Mouse (Mus musculus) kidney, postnatal 0 days (tissue): ENCODE data around the gene Emc4. TPM values are rescaled to one million over a fixed set of nuclear protein-coding genes. Genes with fewer than 3 reads are reported as not detected.

Source experiments
- ATAC-seq: fragments of 200-750 bp; cut with Nextera tagmentation; replicated peaks from 2 replicates; pipeline ENCODE4 v1.8.0; 2017; ENCODE audit warnings: low read depth, moderate number of reproducible peaks, moderate TSS enrichment, moderate library complexity; ENCODE audit not compliant: low FRiP score
- DNase-seq: peaks from one replicate; pipeline ENCODE4 v3.0.0-alpha.2; 2016; ENCODE audit warnings: low spot score
- H3K27ac ChIP-seq: fragments of 300-500 bp; sonication (generic); 2 replicates; pipeline ENCODE4 v1.5.1; 2014; ENCODE audit warnings: mild to moderate bottlenecking
- H3K27me3 ChIP-seq: fragments of 300-500 bp; sonication (generic); 2 replicates; pipeline ENCODE4 v1.6.1; 2014; ENCODE audit warnings: low read length, mixed read lengths; ENCODE audit not compliant: insufficient read depth
- H3K36me3 ChIP-seq: fragments of 300-500 bp; sonication (generic); 2 replicates; pipeline ENCODE4 v1.6.1; 2014; ENCODE audit warnings: low read length, mixed read lengths; ENCODE audit not compliant: insufficient read depth
- H3K4me1 ChIP-seq: fragments of 300-500 bp; sonication (generic); replicated peaks from 2 replicates; pipeline ENCODE4 v1.6.1; 2014; ENCODE audit warnings: antibody characterized with exemption, low read length, mixed read lengths; ENCODE audit not compliant: insufficient read depth
- H3K4me2 ChIP-seq: fragments of 300-500 bp; sonication (generic); 2 replicates; pipeline ENCODE4 v1.6.1; 2014; ENCODE audit warnings: mild to moderate bottlenecking, low read length, moderate library complexity, mixed read lengths
- H3K4me3 ChIP-seq: fragments of 300-500 bp; sonication (generic); replicated peaks from 2 replicates; pipeline ENCODE4 v1.5.1; 2014; ENCODE audit warnings: low read depth, low read length
- H3K9ac ChIP-seq: fragments of 300-500 bp; sonication (generic); 2 replicates; pipeline ENCODE4 v1.6.1; 2014; ENCODE audit warnings: low read depth, low read length
- H3K9me3 ChIP-seq: fragments of 300-500 bp; sonication (generic); replicated peaks from 2 replicates; pipeline ENCODE4 v1.6.1; 2016; ENCODE audit warnings: low read length, inconsistent platforms, mixed read lengths
- CTCF ChIP-seq: IDR thresholded peaks from 2 replicates; pipeline ENCODE4 v1.5.1; 2016; ENCODE audit warnings: antibody characterized with exemption, low read depth, mild to moderate bottlenecking, moderate library complexity
- WGBS: fragments of 180-500 bp; shearing (Covaris S2); extraction: QIAGEN DNeasy Blood & Tissue Kit; methylation state at CpG from one replicate; pipeline ENCODE4 v1.1.7; 2014; 5-methylcytosine and 5-hydroxymethylcytosine counted together
- polyA plus RNA-seq: library from polyadenylated mRNA; unstranded; fragments of >200 nt; fragmentation: Nextera tagmentation; extraction: Ambion mirVana; gene quantifications from 2 replicates; pipeline ENCODE4 v1.2.1, GENCODE M21; 2015

Gene Emc4
- polyA plus RNA-seq: 127 and 141 TPM in 2 replicates

- 1% methylated on average over 46 of the region's 46 CpGs for WGBS
- H3K4me2 ChIP-seq: peak within 1 kb of the TSS; percentile 89
- peak within 1 kb of the TSS; percentile 98 for H3K4me3 ChIP-seq
- peak within 1 kb of the TSS; percentile 87 for H3K9ac ChIP-seq
- H3K4me1 ChIP-seq: no peaks in the 10 kb centered on the region
- peak; percentile 90 for ATAC-seq
- 0 out of 2 replicates have a peak, but pooled peaks cover 6% of the 10 kb centered on the region for H3K36me3 ChIP-seq
- no peaks in the 10 kb centered on the region for H3K9me3 ChIP-seq
- TF ChIP-seq CTCF: 0 out of 2 replicates have a peak, but pooled peaks have one; percentile 4
- peak; percentile 93 for DNase-seq
- H3K27ac ChIP-seq: peak within 1 kb of the TSS; percentile 74
- H3K27me3 ChIP-seq: no peaks in the 10 kb centered on the region
Measured at GRCm38 (mm10) chr2:112367726-112368673, at the start of gene Emc4. Emc4 (minus strand) TSS chr2:112368027.

GRCm38 (mm10) chr2:112407030-112407429 lies 39.2 kb upstream of the Emc4 start:
- Histone ChIP-seq H3K27ac (no peak overlapping the region), H3K4me2 (no peak overlapping the region), H3K9ac (no peak overlapping the region), H3K4me3 (no peak overlapping the region), H3K9me3 (no peaks in the 10 kb centered on the region), H3K36me3 (0 out of 2 replicates have a peak, but pooled peaks cover 3% of the 10 kb centered on the region), H3K4me1 (no peaks in the 10 kb centered on the region), H3K27me3 (no peaks in the 10 kb centered on the region)
- DNase-seq (no peak), ATAC-seq (no peak)
- TF ChIP-seq CTCF: no peak
- 85% methylated on average over 3 of the region's 3 CpGs for WGBS

- ATAC-seq: no peak
- no peak overlapping the region for H3K27ac ChIP-seq
- no peak overlapping the region for H3K4me3 ChIP-seq
- no peak for TF ChIP-seq CTCF
- no peaks in the 10 kb centered on the region for H3K36me3 ChIP-seq
- no peak for DNase-seq
- H3K27me3 ChIP-seq: no peaks in the 10 kb centered on the region
- no peak overlapping the region for H3K9ac ChIP-seq
- H3K4me1 ChIP-seq: 0 out of 2 replicates have a peak, but pooled peaks cover under 1% of the 10 kb centered on the region
- 36% methylated on average over 1 of the region's 1 CpGs for WGBS
- no peak overlapping the region for H3K4me2 ChIP-seq
- H3K9me3 ChIP-seq: no peaks in the 10 kb centered on the region
Measured at GRCm38 (mm10) chr2:112396649-112397048, 28.8 kb upstream of the Emc4 start.

DNA sequence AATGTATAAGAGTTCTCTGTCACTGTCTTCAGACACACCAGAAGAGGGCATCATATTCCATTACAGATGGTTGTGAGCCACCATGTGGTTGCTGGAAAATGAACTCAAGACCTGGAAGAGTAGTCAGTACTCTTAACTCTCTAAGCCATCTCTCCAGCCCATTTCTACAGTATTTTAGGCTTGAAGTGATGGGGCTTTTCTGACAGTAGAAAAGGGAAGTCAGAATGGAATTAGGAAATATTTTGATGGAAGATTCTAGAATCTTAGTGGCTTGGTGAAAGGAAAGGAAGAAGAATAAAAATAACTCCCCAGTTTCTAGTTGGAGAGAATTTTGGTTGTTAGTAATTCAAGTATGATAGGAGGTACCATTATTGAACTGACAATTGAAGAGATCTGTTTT lies 26.1 kb upstream of the Emc4 start:
- H3K27ac ChIP-seq: no peak overlapping the region
- ATAC-seq (no peak), DNase-seq (no peak)
- no peak overlapping the region for H3K4me2 ChIP-seq
- no peaks in the 10 kb centered on the region for H3K36me3 ChIP-seq
- 0 out of 2 replicates have a peak, but pooled peaks cover 6% of the 10 kb centered on the region for H3K4me1 ChIP-seq
- H3K9me3 ChIP-seq: no peaks in the 10 kb centered on the region
- no peak overlapping the region for H3K4me3 ChIP-seq
- no peak for TF ChIP-seq CTCF
- no peaks in the 10 kb centered on the region for H3K27me3 ChIP-seq
- H3K9ac ChIP-seq: no peak overlapping the region

DNA sequence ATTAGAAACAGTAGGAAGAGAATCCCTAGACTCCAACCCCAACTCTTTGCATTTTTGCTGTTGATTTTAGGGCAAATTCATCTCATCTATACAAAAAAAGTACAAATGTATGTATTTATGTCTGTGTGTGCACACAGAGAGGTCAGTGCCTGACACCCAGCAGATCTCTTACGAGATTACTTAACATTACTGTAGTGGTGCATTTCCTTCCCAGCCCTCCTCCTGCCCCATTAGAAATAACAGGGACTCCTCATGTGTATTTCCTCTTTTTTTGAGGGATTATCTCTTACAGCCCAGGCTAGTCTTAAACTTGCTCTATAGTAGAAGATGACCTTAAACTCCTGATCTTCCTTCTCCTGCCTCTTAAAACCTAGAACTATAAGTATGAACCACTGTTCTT lies 24.9 kb upstream of the Emc4 start:
- TF ChIP-seq CTCF: no peak
- no peaks in the 10 kb centered on the region for H3K36me3 ChIP-seq
- no peak overlapping the region for H3K4me3 ChIP-seq
- 85% methylated on average over 1 of the region's 1 CpGs for WGBS
- H3K27me3 ChIP-seq: no peaks in the 10 kb centered on the region
- no peak overlapping the region for H3K4me2 ChIP-seq
- no peak for ATAC-seq
- H3K9me3 ChIP-seq: no peaks in the 10 kb centered on the region
- no peak for DNase-seq
- no peak overlapping the region for H3K9ac ChIP-seq
- no peak overlapping the region for H3K27ac ChIP-seq
- H3K4me1 ChIP-seq: 0 out of 2 replicates have a peak, but pooled peaks cover 6% of the 10 kb centered on the region

DNA sequence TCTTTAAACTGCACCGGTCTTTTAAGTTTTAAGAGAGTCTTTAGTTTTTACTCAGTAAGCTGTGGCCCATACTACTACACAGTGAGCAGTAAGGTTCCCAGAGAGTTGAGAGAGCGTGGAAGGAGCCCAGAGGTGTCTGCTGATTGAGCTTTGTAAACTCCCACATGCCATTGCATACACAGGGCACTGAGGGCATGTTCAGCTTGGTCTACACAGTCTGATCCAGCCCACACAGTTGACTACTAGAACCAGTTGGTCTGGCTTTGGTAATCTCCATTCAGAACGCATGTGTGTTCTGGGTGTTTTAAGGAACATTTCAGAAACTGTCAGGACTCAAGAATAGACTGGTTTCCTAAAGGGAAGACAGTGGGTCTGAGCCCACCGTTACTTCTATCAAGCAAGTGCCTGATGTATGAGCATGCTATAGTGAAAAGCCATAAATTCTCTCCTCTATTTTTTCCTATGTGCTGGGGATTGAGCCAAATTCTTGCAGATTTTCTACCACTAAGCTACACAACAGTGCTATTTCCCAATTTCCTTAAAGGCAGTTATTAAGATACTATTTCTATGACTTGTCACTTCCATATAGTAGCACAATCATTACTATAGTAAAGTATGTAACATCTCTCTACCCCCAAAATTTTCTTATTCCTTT lies 23.6 kb upstream of the Emc4 start:
- Histone ChIP-seq H3K4me1 (0 out of 2 replicates have a peak, but pooled peaks cover 6% of the 10 kb centered on the region), H3K9me3 (no peaks in the 10 kb centered on the region), H3K27me3 (no peaks in the 10 kb centered on the region), H3K4me2 (no peak overlapping the region), H3K9ac (no peak overlapping the region), H3K27ac (no peak overlapping the region), H3K4me3 (no peak overlapping the region), H3K36me3 (no peaks in the 10 kb centered on the region)
- ATAC-seq (no peak), DNase-seq (no peak)
- TF ChIP-seq CTCF: no peak
- WGBS: 68% methylated on average over 4 of the region's 4 CpGs
